Mouse (Mus musculus) midbrain, postnatal 0 days (tissue): ENCODE results near the gene Fam47e. TPM values are rescaled to one million over a fixed set of nuclear protein-coding genes. Genes with fewer than 3 reads are reported as not detected.

Experiments used
- ATAC-seq: fragments of 200-750 bp; cut with Nextera tagmentation; 2 replicates; pipeline ENCODE4 v1.8.0; 2017; ENCODE audit warnings: moderate number of reproducible peaks, mild to moderate bottlenecking, moderate TSS enrichment, moderate library complexity; ENCODE audit not compliant: low FRiP score
- DNase-seq: peaks from one replicate; pipeline ENCODE4 v3.0.0-alpha.2; 2015; ENCODE audit warnings: low spot score
- H3K27ac ChIP-seq: fragments of 300-500 bp; sonication (generic); 2 replicates; pipeline ENCODE4 v1.5.1; 2014; ENCODE audit warnings: low read depth, mild to moderate bottlenecking, low read length, mixed read lengths
- H3K27me3 ChIP-seq: fragments of 300-500 bp; sonication (generic); 2 replicates; pipeline ENCODE4 v1.6.1; 2014; ENCODE audit warnings: low read length, control low read depth, mixed read lengths; ENCODE audit not compliant: insufficient read depth
- H3K36me3 ChIP-seq: fragments of 300-500 bp; sonication (generic); 2 replicates; pipeline ENCODE4 v1.6.1; 2014; ENCODE audit warnings: low read length, control low read depth, mixed read lengths; ENCODE audit not compliant: insufficient read depth
- H3K4me1 ChIP-seq: fragments of 300-500 bp; sonication (generic); 2 replicates; pipeline ENCODE4 v1.6.1; 2014; ENCODE audit warnings: mild to moderate bottlenecking, control low read depth, antibody characterized with exemption, low read length, mixed read lengths; ENCODE audit not compliant: insufficient read depth
- H3K4me2 ChIP-seq: fragments of 300-500 bp; sonication (generic); 2 replicates; pipeline ENCODE4 v1.6.1; 2014; ENCODE audit warnings: low read depth, mild to moderate bottlenecking, low read length, mixed read lengths; ENCODE audit not compliant: poor library complexity, severe bottlenecking
- H3K4me3 ChIP-seq: fragments of 300-500 bp; sonication (generic); 2 replicates; pipeline ENCODE4 v1.5.1; 2014; ENCODE audit warnings: low read depth, mild to moderate bottlenecking, low read length, moderate library complexity
- H3K9ac ChIP-seq: fragments of 300-500 bp; sonication (generic); replicated peaks from 2 replicates; pipeline ENCODE4 v1.6.1; 2014; ENCODE audit warnings: mild to moderate bottlenecking, low read length, moderate library complexity, mixed read lengths; ENCODE audit not compliant: poor library complexity, severe bottlenecking
- H3K9me3 ChIP-seq: fragments of 300-500 bp; sonication (generic); 2 replicates; pipeline ENCODE4 v1.6.1; 2016; ENCODE audit warnings: low read length, control low read depth
- CTCF ChIP-seq: IDR thresholded peaks from 2 replicates; pipeline ENCODE4 v1.5.1; 2016; ENCODE audit warnings: antibody characterized with exemption, mild to moderate bottlenecking
- WGBS: fragments of 180-500 bp; shearing (Covaris S2); extraction: QIAGEN DNeasy Blood & Tissue Kit; methylation state at CpG from one replicate; pipeline ENCODE4 v1.1.7; 2014; 5-methylcytosine and 5-hydroxymethylcytosine counted together
- polyA plus RNA-seq: library from polyadenylated mRNA; unstranded; fragments of >200 nt; fragmentation: Nextera tagmentation; extraction: Ambion mirVana; gene quantifications from 2 replicates; pipeline ENCODE4 v1.2.1, GENCODE M21; 2015
- total RNA-seq: library from RNA; depleted of rRNA; stranded (reverse); fragments of >200 nt; gene quantifications from 2 replicates; pipeline ENCODE4 v1.2.3, GENCODE M21; 2014

The Fam47e gene
- total and polyA plus RNA-seq, 2 experiments from 2014 or later, result 1.5 to 1.9 TPM

DNA sequence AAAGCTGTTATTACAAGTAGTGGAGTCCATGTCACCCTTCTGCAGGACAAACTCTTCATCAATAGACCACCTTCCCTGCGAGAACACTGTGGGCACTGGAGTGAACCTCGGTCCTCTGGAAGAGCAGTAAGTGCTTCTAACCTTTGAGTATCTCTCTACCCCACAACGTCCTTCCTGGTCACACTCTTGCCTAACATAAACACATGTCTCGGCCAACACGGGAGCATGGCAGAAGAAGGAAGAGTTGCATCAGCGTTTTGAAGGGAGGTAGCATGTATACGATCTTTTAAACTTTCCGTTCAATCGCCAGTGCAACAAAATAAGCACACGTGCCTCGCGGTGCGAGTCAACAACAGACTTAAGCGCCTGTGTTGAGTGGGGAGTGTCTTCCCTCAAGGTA, 24.7 kb downstream of the Fam47e start:
- no peak for TF ChIP-seq CTCF
- WGBS, result 91% methylated on average over 14 of the region's 14 CpGs

DNA sequence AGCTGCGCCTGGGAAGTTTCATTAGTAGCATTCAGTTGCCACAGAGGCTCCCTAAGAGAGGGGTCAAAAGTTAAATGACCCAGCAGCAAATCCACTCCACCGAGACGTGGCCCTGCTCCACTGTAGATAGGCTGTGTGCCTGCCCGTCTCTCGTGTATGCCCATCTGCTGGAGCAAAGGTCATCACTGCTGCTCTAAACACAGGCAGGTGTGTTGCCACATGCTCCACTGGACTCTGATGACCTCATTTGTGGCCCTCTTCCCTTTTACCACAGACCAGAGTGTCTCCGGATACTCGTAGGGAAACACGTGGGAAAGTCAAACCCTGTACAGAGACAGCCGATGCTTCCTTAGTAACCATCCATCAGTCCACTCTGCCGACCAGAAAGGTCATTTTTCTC, 31.1 kb downstream of the Fam47e start:
- Histone ChIP-seq H3K9ac (no peak overlapping the region), H3K36me3 (no peaks in the 10 kb centered on the region), H3K4me1 (no peaks in the 10 kb centered on the region), H3K9me3 (no peaks in the 10 kb centered on the region), H3K4me2 (no peak overlapping the region), H3K4me3 (no peak overlapping the region), H3K27me3 (no peaks in the 10 kb centered on the region), H3K27ac (no peak overlapping the region)
- no peak for TF ChIP-seq CTCF
- ATAC-seq, result no peak
- DNase-seq, result no peak
- WGBS, result 68% methylated on average over 10 of the region's 10 CpGs

More for the DNA sequence above, 24.7 kb downstream of the Fam47e start:
- Histone ChIP-seq H3K4me2 (no peak overlapping the region), H3K27ac (no peak overlapping the region), H3K4me1 (no peaks in the 10 kb centered on the region), H3K27me3 (no peaks in the 10 kb centered on the region), H3K9ac (no peak overlapping the region), H3K4me3 (no peak overlapping the region), H3K9me3 (no peaks in the 10 kb centered on the region), H3K36me3 (no peaks in the 10 kb centered on the region)
- DNase-seq (no peak), ATAC-seq (no peak)

DNA sequence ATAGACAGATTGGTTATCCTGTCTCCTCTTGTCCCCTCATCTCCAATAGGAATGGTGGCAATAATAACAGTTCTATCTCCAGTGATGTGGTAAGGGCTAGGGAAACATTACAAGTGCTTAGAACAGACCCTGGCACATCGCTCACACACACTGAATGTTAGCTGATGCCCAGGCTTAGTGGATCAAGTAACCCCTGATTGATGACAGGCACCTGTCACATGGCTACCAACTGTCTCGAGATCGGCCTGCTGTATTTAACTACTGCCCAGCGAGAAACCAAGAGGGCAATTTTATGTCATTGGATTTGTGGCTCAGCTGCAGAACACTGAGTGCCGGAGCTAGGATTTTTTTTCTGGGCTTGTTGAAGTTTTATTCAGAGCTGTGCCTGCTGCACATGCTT, 40.2 kb downstream of the Fam47e start:
- no peak overlapping the region for H3K27ac ChIP-seq
- no peak overlapping the region for H3K9ac ChIP-seq
- H3K9me3 ChIP-seq, result no peaks in the 10 kb centered on the region
- H3K4me3 ChIP-seq, result no peak overlapping the region
- ATAC-seq (no peak), DNase-seq (no peak)
- no peaks in the 10 kb centered on the region for H3K27me3 ChIP-seq
- TF ChIP-seq CTCF, result no peak
- no peaks in the 10 kb centered on the region for H3K36me3 ChIP-seq
- H3K4me1 ChIP-seq, result no peaks in the 10 kb centered on the region
- 82% methylated on average over 5 of the region's 5 CpGs for WGBS
- no peak overlapping the region for H3K4me2 ChIP-seq

DNA sequence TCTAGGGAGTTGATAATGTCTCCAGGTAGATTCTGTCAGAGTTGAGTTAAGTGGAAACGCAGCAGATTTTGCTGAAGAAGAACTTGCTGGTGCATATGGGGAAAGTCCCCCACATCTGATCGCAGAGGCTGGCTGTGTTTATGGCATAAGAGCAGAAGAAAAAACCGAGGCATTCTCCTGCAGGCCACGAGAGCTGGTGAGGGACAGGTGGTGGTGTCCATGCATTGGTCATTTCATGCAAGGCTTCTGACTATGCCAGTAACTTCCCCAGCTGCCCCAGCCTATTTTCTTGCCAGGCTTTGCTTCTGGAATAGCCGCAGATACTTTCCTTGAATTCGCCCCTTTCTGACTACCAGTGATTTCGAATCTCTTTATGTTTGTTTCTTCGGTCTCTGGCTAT, 42.0 kb downstream of the Fam47e start:
- Histone ChIP-seq H3K4me1 (no peaks in the 10 kb centered on the region), H3K9me3 (no peaks in the 10 kb centered on the region), H3K27ac (no peak overlapping the region), H3K4me3 (no peak overlapping the region), H3K9ac (no peak overlapping the region), H3K27me3 (peaks cover 4% of the 10 kb centered on the region; the same call in 1 of the 2 replicates), H3K36me3 (no peaks in the 10 kb centered on the region), H3K4me2 (no peak overlapping the region)
- 94% methylated on average over 8 of the region's 8 CpGs for WGBS
- ATAC-seq (no peak), DNase-seq (no peak)
- TF ChIP-seq CTCF, result no peak

DNA sequence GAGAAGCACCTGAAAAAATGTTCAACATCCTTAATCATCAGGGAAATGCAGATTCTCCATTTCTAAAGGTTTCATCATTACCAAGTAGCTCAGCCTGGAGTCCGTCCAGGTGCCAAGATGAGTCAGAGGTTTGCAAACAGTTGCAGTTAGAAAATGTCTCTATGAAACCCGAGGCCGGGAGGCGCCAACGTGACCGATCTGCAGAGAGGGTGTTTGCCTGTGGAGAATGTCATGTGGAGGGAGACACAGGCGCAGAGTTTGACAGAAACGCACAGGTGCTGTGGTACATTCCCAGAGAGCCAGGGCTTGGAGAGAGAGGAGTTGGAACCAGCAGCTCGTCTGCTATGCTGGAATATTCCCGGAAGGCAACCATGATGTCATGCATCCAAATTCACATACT, 44.2 kb downstream of the Fam47e start:
- Histone ChIP-seq H3K27ac (no peak overlapping the region), H3K36me3 (no peaks in the 10 kb centered on the region), H3K9ac (no peak overlapping the region), H3K4me3 (no peak overlapping the region), H3K4me2 (no peak overlapping the region), H3K9me3 (no peaks in the 10 kb centered on the region), H3K27me3 (peaks cover 4% of the 10 kb centered on the region; the same call in 1 of the 2 replicates), H3K4me1 (no peaks in the 10 kb centered on the region)
- no peak for TF ChIP-seq CTCF
- 83% methylated on average over 10 of the region's 10 CpGs for WGBS
- DNase-seq (no peak), ATAC-seq (no peak)

DNA sequence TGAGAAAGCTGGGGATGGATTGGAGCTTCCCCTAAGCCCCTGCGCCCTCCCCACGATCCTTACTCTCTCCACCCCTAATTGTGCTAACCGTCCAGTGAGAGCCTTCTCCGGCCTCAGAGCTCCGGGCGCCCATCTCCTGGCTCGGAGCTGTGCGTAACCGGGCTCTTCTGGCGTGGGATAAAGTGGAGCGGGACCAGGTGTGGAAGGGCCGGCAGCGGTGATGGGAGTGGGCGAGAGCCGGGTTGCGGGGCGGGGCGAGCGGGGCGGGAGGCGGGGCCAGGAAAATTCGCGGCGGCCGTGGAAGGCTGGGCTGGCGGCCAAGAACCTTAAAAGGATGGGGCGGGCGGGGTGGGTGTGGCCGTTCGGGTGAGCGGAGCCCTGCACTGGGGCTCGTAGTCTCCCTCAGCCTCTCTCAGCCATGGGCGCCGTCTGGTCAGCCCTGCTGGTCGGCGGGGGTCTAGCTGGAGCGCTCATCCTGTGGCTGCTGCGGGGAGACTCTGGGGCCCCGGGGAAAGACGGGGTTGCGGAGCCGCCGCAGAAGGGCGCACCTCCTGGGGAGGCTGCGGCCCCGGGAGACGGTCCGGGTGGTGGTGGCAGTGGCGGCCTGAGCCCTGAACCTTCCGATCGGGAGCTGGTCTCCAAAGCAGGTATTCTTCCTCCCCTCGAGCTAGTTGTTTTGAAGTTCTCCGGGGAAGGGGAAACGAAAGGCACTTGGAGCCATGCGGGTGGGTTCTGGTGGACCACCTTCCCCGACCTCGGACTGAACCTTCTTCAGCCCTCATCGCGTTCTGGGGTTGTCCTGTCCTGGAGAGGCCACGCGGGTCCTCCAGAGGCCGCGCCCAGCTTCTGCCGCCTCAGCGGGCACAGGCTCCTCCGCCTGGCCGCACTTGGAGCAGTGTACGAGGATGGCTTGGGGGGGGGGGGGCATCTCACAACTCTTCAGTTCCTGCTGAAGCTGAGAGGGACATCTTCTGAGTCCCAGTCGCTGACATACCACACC, 48.1 kb downstream of the Fam47e start, which contains the start of gene Stbd1:
TSS of gene Stbd1 (plus strand) at position 351 of the 1,000 bp plus-strand sequence.
- DNase-seq (peak; percentile 50), ATAC-seq (peak; percentile 77)
- H3K4me1 ChIP-seq, result no peaks in the 10 kb centered on the region
- no peaks in the 10 kb centered on the region for H3K36me3 ChIP-seq
- H3K27me3 ChIP-seq, result peaks cover 4% of the 10 kb centered on the region; the same call in 1 of the 2 replicates
- peak within 1 kb of the TSS; percentile 64 for H3K9ac ChIP-seq
- H3K9me3 ChIP-seq, result no peaks in the 10 kb centered on the region
- H3K27ac ChIP-seq, result no peak within 1 kb of the TSS
- peak within 1 kb of the TSS; percentile 93 for H3K4me2 ChIP-seq
- under 1% methylated on average over 45 of the region's 69 CpGs for WGBS
- TF ChIP-seq CTCF, result no peak; the same call in 1 of the 2 replicates
- H3K4me3 ChIP-seq, result peak within 1 kb of the TSS; percentile 66
